Mouse (Mus musculus) intestine, embryonic 16.5 days (tissue): ENCODE results near the gene Myof. TPM values are rescaled to one million over a fixed set of nuclear protein-coding genes. Genes with fewer than 3 reads are reported as not detected.

Experiments used
- ATAC-seq: fragments of 200-750 bp; cut with Nextera tagmentation; 2 replicates; pipeline ENCODE4 v1.8.0; 2017; ENCODE audit warnings: moderate TSS enrichment, moderate library complexity
- H3K27ac ChIP-seq: fragments of 300-500 bp; sonication (generic); 2 replicates; pipeline ENCODE4 v1.5.1; 2014; ENCODE audit warnings: mild to moderate bottlenecking, low read length
- H3K27me3 ChIP-seq: fragments of 300-500 bp; sonication (generic); replicated peaks from 2 replicates; pipeline ENCODE4 v1.6.1; 2014; ENCODE audit warnings: low read length, control low read depth, mixed read lengths; ENCODE audit not compliant: control insufficient read depth, insufficient read depth
- H3K36me3 ChIP-seq: fragments of 300-500 bp; sonication (generic); 2 replicates; pipeline ENCODE4 v1.6.1; 2014; ENCODE audit warnings: low read length, control low read depth; ENCODE audit not compliant: control insufficient read depth, insufficient read depth
- H3K4me1 ChIP-seq: fragments of 300-500 bp; sonication (generic); 2 replicates; pipeline ENCODE4 v1.6.1; 2014; ENCODE audit warnings: low read length, control low read depth, mixed read lengths; ENCODE audit not compliant: control insufficient read depth, insufficient read depth
- H3K4me2 ChIP-seq: fragments of 300-500 bp; sonication (generic); 2 replicates; pipeline ENCODE4 v1.6.1; 2014; ENCODE audit warnings: low read depth, low read length, control low read depth
- H3K4me3 ChIP-seq: fragments of 300-500 bp; sonication (generic); 2 replicates; pipeline ENCODE4 v1.5.1; 2014; ENCODE audit warnings: mild to moderate bottlenecking, low read length
- H3K9ac ChIP-seq: fragments of 300-500 bp; sonication (generic); 2 replicates; pipeline ENCODE4 v1.6.1; 2014; ENCODE audit warnings: low read depth, low read length
- H3K9me3 ChIP-seq: fragments of 300-500 bp; sonication (generic); 2 replicates; pipeline ENCODE4 v1.6.1; 2016; ENCODE audit warnings: low read length, control low read depth; ENCODE audit not compliant: control insufficient read depth
- WGBS: fragments of 180-500 bp; shearing (Covaris S2); extraction: QIAGEN DNeasy Blood & Tissue Kit; methylation state at CpG from one replicate; pipeline ENCODE4 v1.1.7; 2014; 5-methylcytosine and 5-hydroxymethylcytosine counted together
- polyA plus RNA-seq: library from polyadenylated mRNA; unstranded; fragments of >200 nt; fragmentation: Nextera tagmentation; extraction: Ambion mirVana; gene quantifications from 2 replicates; pipeline ENCODE4 v1.2.1, GENCODE M21; 2015

The Myof gene
- polyA plus RNA-seq, 1 experiment from 2014 or later, result 6.5 TPM

GRCm38 (mm10) chr19:38022710-38023109, 20.7 kb downstream of the Myof start:
- no peak overlapping the region for H3K4me3 ChIP-seq
- WGBS, result 62% methylated on average over 4 of the region's 4 CpGs
- H3K9ac ChIP-seq, result no peak overlapping the region
- H3K27ac ChIP-seq, result no peak overlapping the region
- ATAC-seq, result no peak
- no peak overlapping the region for H3K4me2 ChIP-seq
- no peaks in the 10 kb centered on the region for H3K9me3 ChIP-seq
- peaks cover 20% of the 10 kb centered on the region for H3K4me1 ChIP-seq
- no peaks in the 10 kb centered on the region for H3K27me3 ChIP-seq
- H3K36me3 ChIP-seq, result no peaks in the 10 kb centered on the region

- Histone ChIP-seq H3K4me1 (peaks cover 5% of the 10 kb centered on the region; the same call in 1 of the 2 replicates), H3K4me2 (no peak overlapping the region), H3K4me3 (no peak overlapping the region), H3K27ac (no peak overlapping the region), H3K27me3 (no peaks in the 10 kb centered on the region), H3K9me3 (no peaks in the 10 kb centered on the region), H3K36me3 (no peaks in the 10 kb centered on the region), H3K9ac (0 out of 2 replicates have a peak overlapping the region, but pooled peaks have one; percentile 8)
- ATAC-seq, result peak; percentile 65
- WGBS, result 68% methylated on average over 1 of the region's 1 CpGs
Observed at GRCm38 (mm10) chr19:38015873-38016254, 27.5 kb downstream of the Myof start.

GRCm38 (mm10) chr19:38015180-38015872, 28.1 kb downstream of the Myof start:
- ATAC-seq, result peak; percentile 98
- 0 out of 2 replicates have a peak overlapping the region, but pooled peaks have one; percentile 8 for H3K9ac ChIP-seq
- 0% methylated on average over 1 of the region's 1 CpGs for WGBS
- peaks cover 5% of the 10 kb centered on the region; the same call in 1 of the 2 replicates for H3K4me1 ChIP-seq
- no peaks in the 10 kb centered on the region for H3K36me3 ChIP-seq
- H3K9me3 ChIP-seq, result no peaks in the 10 kb centered on the region
- H3K27ac ChIP-seq, result peak overlapping the region; percentile 5; the same call in 1 of the 2 replicates
- H3K4me3 ChIP-seq, result no peak overlapping the region
- H3K4me2 ChIP-seq, result no peak overlapping the region
- H3K27me3 ChIP-seq, result no peaks in the 10 kb centered on the region

GRCm38 (mm10) chr19:38014443-38014842, 28.9 kb downstream of the Myof start:
- H3K9me3 ChIP-seq, result no peaks in the 10 kb centered on the region
- ATAC-seq, result peak; percentile 60
- no peak overlapping the region for H3K27ac ChIP-seq
- H3K4me3 ChIP-seq, result no peak overlapping the region
- no peaks in the 10 kb centered on the region for H3K27me3 ChIP-seq
- no peaks in the 10 kb centered on the region for H3K36me3 ChIP-seq
- H3K4me1 ChIP-seq, result peaks cover 5% of the 10 kb centered on the region; the same call in 1 of the 2 replicates
- no peak overlapping the region for H3K4me2 ChIP-seq
- no peak overlapping the region for H3K9ac ChIP-seq
- whole genome bisulfite sequencing, result 71% methylated on average over 5 of the region's 5 CpGs

- H3K36me3 ChIP-seq, result no peaks in the 10 kb centered on the region
- H3K27ac ChIP-seq, result no peak overlapping the region
- H3K4me1 ChIP-seq, result peaks cover 5% of the 10 kb centered on the region; the same call in 1 of the 2 replicates
- H3K9me3 ChIP-seq, result no peaks in the 10 kb centered on the region
- WGBS, result 72% methylated on average over 1 of the region's 1 CpGs
- no peaks in the 10 kb centered on the region for H3K27me3 ChIP-seq
- ATAC-seq, result no peak
- no peak overlapping the region for H3K4me2 ChIP-seq
- no peak overlapping the region for H3K4me3 ChIP-seq
- H3K9ac ChIP-seq, result no peak overlapping the region
Observed at GRCm38 (mm10) chr19:38011379-38011778, 32.0 kb downstream of the Myof start.

GRCm38 (mm10) chr19:38004809-38005380, 38.5 kb downstream of the Myof start:
- no peaks in the 10 kb centered on the region for H3K36me3 ChIP-seq
- H3K27ac ChIP-seq, result peak overlapping the region; percentile 32; the same call in 1 of the 2 replicates
- 0 out of 2 replicates have a peak, but pooled peaks have one; percentile 44 for ATAC-seq
- no peaks in the 10 kb centered on the region for H3K9me3 ChIP-seq
- no peaks in the 10 kb centered on the region for H3K27me3 ChIP-seq
- WGBS, result 82% methylated on average over 8 of the region's 8 CpGs
- no peak overlapping the region for H3K4me2 ChIP-seq
- H3K9ac ChIP-seq, result peak overlapping the region; percentile 18; the same call in 1 of the 2 replicates
- H3K4me1 ChIP-seq, result peaks cover 12% of the 10 kb centered on the region
- no peak overlapping the region for H3K4me3 ChIP-seq

- H3K36me3 ChIP-seq, result no peaks in the 10 kb centered on the region
- WGBS, result 41% methylated on average over 24 of the region's 24 CpGs
- no peak overlapping the region for H3K4me2 ChIP-seq
- no peak overlapping the region for H3K4me3 ChIP-seq
- ATAC-seq, result peak; percentile 50
- no peaks in the 10 kb centered on the region for H3K27me3 ChIP-seq
- H3K9me3 ChIP-seq, result no peaks in the 10 kb centered on the region
- no peak overlapping the region for H3K9ac ChIP-seq
- H3K4me1 ChIP-seq, result peaks cover 12% of the 10 kb centered on the region
- peak overlapping the region; percentile 32; the same call in 1 of the 2 replicates for H3K27ac ChIP-seq
Observed at GRCm38 (mm10) chr19:38003671-38004521, 39.5 kb downstream of the Myof start.

- peaks cover 12% of the 10 kb centered on the region for H3K4me1 ChIP-seq
- WGBS, result 71% methylated on average over 4 of the region's 4 CpGs
- no peak for ATAC-seq
- no peak overlapping the region for H3K4me3 ChIP-seq
- H3K4me2 ChIP-seq, result no peak overlapping the region
- no peaks in the 10 kb centered on the region for H3K27me3 ChIP-seq
- no peak overlapping the region for H3K27ac ChIP-seq
- H3K36me3 ChIP-seq, result no peaks in the 10 kb centered on the region
- no peaks in the 10 kb centered on the region for H3K9me3 ChIP-seq
- no peak overlapping the region for H3K9ac ChIP-seq
Observed at GRCm38 (mm10) chr19:38002816-38003215, 40.6 kb downstream of the Myof start.

- H3K4me2 ChIP-seq, result no peak overlapping the region
- WGBS, result 95% methylated on average over 4 of the region's 4 CpGs
Observed at GRCm38 (mm10) chr19:38000990-38001389, 42.4 kb downstream of the Myof start.

More at GRCm38 (mm10) chr19:38000990-38001389, 42.4 kb downstream of the Myof start:
- Histone ChIP-seq H3K4me1 (peaks cover 12% of the 10 kb centered on the region), H3K36me3 (no peaks in the 10 kb centered on the region), H3K27ac (no peak overlapping the region), H3K27me3 (no peaks in the 10 kb centered on the region), H3K9me3 (no peaks in the 10 kb centered on the region), H3K9ac (no peak overlapping the region), H3K4me3 (no peak overlapping the region)
- no peak for ATAC-seq
